Mouse (Mus musculus) neural tube, embryonic 12.5 days (tissue): ENCODE measurements at regions not wholly inside any gene's neighbourhood (a gene's known extent, or its start where the extent isn't known, plus 50 kb on each side); places are given as distances from the start of the nearest gene placed in this dataset.

Source experiments
- ATAC-seq: fragments of 200-750 bp; cut with Nextera tagmentation; 2 replicates; pipeline ENCODE4 v1.8.0; 2017; ENCODE audit warnings: low read depth, mild to moderate bottlenecking, moderate TSS enrichment, moderate library complexity; ENCODE audit not compliant: low FRiP score
- H3K27ac ChIP-seq: fragments of 300-500 bp; sonication (generic); 2 replicates; pipeline ENCODE4 v1.5.1; 2016
- H3K27me3 ChIP-seq: fragments of 300-500 bp; sonication (generic); replicated peaks from 2 replicates; pipeline ENCODE4 v1.6.1; 2016; ENCODE audit warnings: mild to moderate bottlenecking
- H3K36me3 ChIP-seq: fragments of 300-500 bp; sonication (generic); 2 replicates; pipeline ENCODE4 v1.6.1; 2016; ENCODE audit warnings: mild to moderate bottlenecking
- H3K4me1 ChIP-seq: fragments of 300-500 bp; sonication (generic); 2 replicates; pipeline ENCODE4 v1.6.1; 2016
- H3K4me2 ChIP-seq: fragments of 300-500 bp; sonication (generic); replicated peaks from 2 replicates; pipeline ENCODE4 v1.6.1; 2016; ENCODE audit warnings: mild to moderate bottlenecking
- H3K4me3 ChIP-seq: fragments of 300-500 bp; sonication (generic); 2 replicates; pipeline ENCODE4 v1.5.1; 2016
- H3K9ac ChIP-seq: fragments of 300-500 bp; sonication (generic); 2 replicates; pipeline ENCODE4 v1.6.1; 2016; ENCODE audit warnings: mild to moderate bottlenecking
- H3K9me3 ChIP-seq: fragments of 300-500 bp; sonication (generic); 2 replicates; pipeline ENCODE4 v1.6.1; 2016; ENCODE audit warnings: mild to moderate bottlenecking
- WGBS: fragments of 180-500 bp; shearing (Covaris S2); methylation state at CpG from one replicate; pipeline ENCODE4 v1.1.7; 2016; 5-methylcytosine and 5-hydroxymethylcytosine counted together

- H3K9ac ChIP-seq: no peak overlapping the region
- no peak overlapping the region for H3K4me2 ChIP-seq
- no peak overlapping the region for H3K4me3 ChIP-seq
- no peaks in the 10 kb centered on the region for H3K27me3 ChIP-seq
- H3K9me3 ChIP-seq: no peaks in the 10 kb centered on the region
- H3K4me1 ChIP-seq: no peaks in the 10 kb centered on the region
- no peak for ATAC-seq
- H3K27ac ChIP-seq: no peak overlapping the region
- WGBS: 94% methylated on average over 1 of the region's 1 CpGs
- H3K36me3 ChIP-seq: no peaks in the 10 kb centered on the region
Observed at GRCm38 (mm10) chr5:44319626-44320025, 93.2 kb upstream of the Tapt1 start.

- Histone ChIP-seq H3K9me3 (no peaks in the 10 kb centered on the region), H3K27ac (no peak overlapping the region), H3K4me1 (peaks cover 5% of the 10 kb centered on the region; the same call in 1 of the 2 replicates), H3K9ac (no peak overlapping the region), H3K4me3 (no peak overlapping the region), H3K27me3 (no peaks in the 10 kb centered on the region), H3K4me2 (peak overlapping the region; percentile 21), H3K36me3 (no peaks in the 10 kb centered on the region)
- WGBS: 15% methylated on average over 16 of the region's 16 CpGs
- ATAC-seq: no peak
Observed at GRCm38 (mm10) chr5:44306769-44307557, 80.5 kb upstream of the Tapt1 start.

- Histone ChIP-seq H3K9me3 (no peaks in the 10 kb centered on the region), H3K36me3 (no peaks in the 10 kb centered on the region), H3K9ac (no peak overlapping the region), H3K27ac (no peak overlapping the region), H3K27me3 (no peaks in the 10 kb centered on the region), H3K4me1 (peaks cover 5% of the 10 kb centered on the region; the same call in 1 of the 2 replicates), H3K4me2 (no peak overlapping the region), H3K4me3 (no peak overlapping the region)
- peak; percentile 74; the same call in 1 of the 2 replicates for ATAC-seq
- WGBS: 38% methylated on average over 14 of the region's 14 CpGs
Observed at GRCm38 (mm10) chr5:44303886-44304855, 77.7 kb upstream of the Tapt1 start.

- H3K9ac ChIP-seq: no peak overlapping the region
- H3K4me3 ChIP-seq: no peak overlapping the region
- H3K27me3 ChIP-seq: no peaks in the 10 kb centered on the region
- H3K36me3 ChIP-seq: no peaks in the 10 kb centered on the region
- peak; percentile 44 for ATAC-seq
- H3K4me1 ChIP-seq: no peaks in the 10 kb centered on the region
- H3K27ac ChIP-seq: no peak overlapping the region
- 8% methylated on average over 5 of the region's 5 CpGs for WGBS
- H3K9me3 ChIP-seq: no peaks in the 10 kb centered on the region
- no peak overlapping the region for H3K4me2 ChIP-seq
Observed at GRCm38 (mm10) chr5:44284384-44284783, 58.0 kb upstream of the Tapt1 start.
